Mouse (Mus musculus) intestine, postnatal 0 days (tissue): ENCODE results near the gene Il18. TPM values are rescaled to one million over a fixed set of nuclear protein-coding genes. Genes with fewer than 3 reads are reported as not detected.

Experiments used
- ATAC-seq: fragments of 200-750 bp; cut with Nextera tagmentation; 2 replicates; pipeline ENCODE4 v1.8.0; 2017; ENCODE audit warnings: mild to moderate bottlenecking, moderate TSS enrichment, moderate library complexity
- H3K27ac ChIP-seq: fragments of 300-500 bp; sonication (generic); 2 replicates; pipeline ENCODE4 v1.5.1; 2014; ENCODE audit warnings: mild to moderate bottlenecking, low read depth, low read length, moderate library complexity
- H3K27me3 ChIP-seq: fragments of 300-500 bp; sonication (generic); replicated peaks from 2 replicates; pipeline ENCODE4 v1.6.1; 2014; ENCODE audit warnings: low read length, mixed read lengths; ENCODE audit not compliant: control insufficient read depth, insufficient read depth
- H3K36me3 ChIP-seq: fragments of 300-500 bp; sonication (generic); 2 replicates; pipeline ENCODE4 v1.6.1; 2014; ENCODE audit warnings: mild to moderate bottlenecking, moderate library complexity; ENCODE audit not compliant: control insufficient read depth, insufficient read depth
- H3K4me1 ChIP-seq: fragments of 300-500 bp; sonication (generic); replicated peaks from 2 replicates; pipeline ENCODE4 v1.6.1; 2014; ENCODE audit warnings: antibody characterized with exemption, low read length, mixed read lengths; ENCODE audit not compliant: control insufficient read depth, insufficient read depth
- H3K4me2 ChIP-seq: fragments of 300-500 bp; sonication (generic); replicated peaks from 2 replicates; pipeline ENCODE4 v1.6.1; 2014; ENCODE audit warnings: low read depth, mild to moderate bottlenecking, moderate library complexity
- H3K4me3 ChIP-seq: fragments of 300-500 bp; sonication (generic); 2 replicates; pipeline ENCODE4 v1.5.1; 2014; ENCODE audit warnings: low read depth, low read length
- H3K9ac ChIP-seq: fragments of 300-500 bp; sonication (generic); 2 replicates; pipeline ENCODE4 v1.6.1; 2014; ENCODE audit warnings: mild to moderate bottlenecking, low read depth, low read length
- H3K9me3 ChIP-seq: fragments of 300-500 bp; sonication (generic); 2 replicates; pipeline ENCODE4 v1.6.1; 2016; ENCODE audit warnings: mixed run types; ENCODE audit not compliant: control insufficient read depth
- CTCF ChIP-seq: sonication (generic); IDR thresholded peaks from 2 replicates; pipeline ENCODE4 v1.5.1; 2016; ENCODE audit warnings: low read depth, mild to moderate bottlenecking, control low read depth, antibody characterized with exemption, moderate library complexity
- WGBS: fragments of 180-500 bp; shearing (Covaris S2); extraction: QIAGEN DNeasy Blood & Tissue Kit; methylation state at CpG from one replicate; pipeline ENCODE4 v1.1.7; 2014; 5-methylcytosine and 5-hydroxymethylcytosine counted together
- polyA plus RNA-seq: library from polyadenylated mRNA; unstranded; fragments of >200 nt; fragmentation: Nextera tagmentation; extraction: Ambion mirVana; gene quantifications from 2 replicates; pipeline ENCODE4 v1.2.1, GENCODE M21; 2015

Il18 gene
- polyA plus RNA-seq, 1 experiment from 2014 or later, result 57.3 TPM

- Histone ChIP-seq H3K4me1 (0 out of 2 replicates have a peak, but pooled peaks cover 5% of the 10 kb centered on the region), H3K36me3 (no peaks in the 10 kb centered on the region), H3K4me3 (no peak overlapping the region), H3K9me3 (no peaks in the 10 kb centered on the region), H3K27me3 (no peaks in the 10 kb centered on the region), H3K9ac (no peak overlapping the region), H3K4me2 (no peak overlapping the region), H3K27ac (no peak overlapping the region)
- TF ChIP-seq CTCF, result peak; percentile 68
- ATAC-seq, result no peak
- WGBS, result 31% methylated on average over 2 of the region's 2 CpGs
Measured at GRCm38 (mm10) chr9:50530890-50531289, 23.7 kb upstream of the Il18 start.

- H3K9me3 ChIP-seq, result no peaks in the 10 kb centered on the region
- ATAC-seq, result peak; percentile 44
- H3K4me2 ChIP-seq, result peak overlapping the region; percentile 3; the same call in 1 of the 2 replicates
- H3K4me1 ChIP-seq, result no peaks in the 10 kb centered on the region
- H3K27me3 ChIP-seq, result no peaks in the 10 kb centered on the region
- WGBS, result 62% methylated on average over 11 of the region's 11 CpGs
- no peak overlapping the region for H3K4me3 ChIP-seq
- H3K27ac ChIP-seq, result peak overlapping the region; percentile 54
- no peaks in the 10 kb centered on the region for H3K36me3 ChIP-seq
- H3K9ac ChIP-seq, result no peak overlapping the region
- no peak for TF ChIP-seq CTCF
Measured at GRCm38 (mm10) chr9:50533328-50533727, 21.3 kb upstream of the Il18 start.

GRCm38 (mm10) chr9:50533791-50534190 is 20.8 kb upstream of the Il18 start:
- ATAC-seq, result peak; percentile 67
- H3K4me1 ChIP-seq, result no peaks in the 10 kb centered on the region

GRCm38 (mm10) chr9:50535930-50536329 is 18.7 kb upstream of the Il18 start:
- Histone ChIP-seq H3K36me3 (no peaks in the 10 kb centered on the region), H3K27me3 (no peaks in the 10 kb centered on the region), H3K9ac (no peak overlapping the region), H3K27ac (no peak overlapping the region), H3K4me2 (no peak overlapping the region), H3K4me1 (no peaks in the 10 kb centered on the region), H3K4me3 (no peak overlapping the region), H3K9me3 (no peaks in the 10 kb centered on the region)
- 44% methylated on average over 5 of the region's 5 CpGs for WGBS
- no peak for ATAC-seq
- TF ChIP-seq CTCF, result no peak

More at GRCm38 (mm10) chr9:50533791-50534190, 20.8 kb upstream of the Il18 start:
- Histone ChIP-seq H3K27ac (peak overlapping the region; percentile 54; the same call in 1 of the 2 replicates), H3K36me3 (no peaks in the 10 kb centered on the region), H3K27me3 (no peaks in the 10 kb centered on the region), H3K4me3 (no peak overlapping the region), H3K9ac (no peak overlapping the region), H3K4me2 (0 out of 2 replicates have a peak overlapping the region, but pooled peaks have one; percentile 3), H3K9me3 (no peaks in the 10 kb centered on the region)
- 57% methylated on average over 3 of the region's 3 CpGs for WGBS
- no peak for TF ChIP-seq CTCF

GRCm38 (mm10) chr9:50536603-50537135 is 18.0 kb upstream of the Il18 start:
- Histone ChIP-seq H3K27ac (no peak overlapping the region; the same call in 1 of the 2 replicates), H3K4me1 (no peaks in the 10 kb centered on the region), H3K4me2 (no peak overlapping the region), H3K9ac (no peak overlapping the region), H3K4me3 (no peak overlapping the region), H3K36me3 (no peaks in the 10 kb centered on the region), H3K27me3 (no peaks in the 10 kb centered on the region), H3K9me3 (no peaks in the 10 kb centered on the region)
- 38% methylated on average over 7 of the region's 7 CpGs for WGBS
- no peak for TF ChIP-seq CTCF
- 0 out of 2 replicates have a peak, but pooled peaks have one; percentile 28 for ATAC-seq

GRCm38 (mm10) chr9:50537295-50537694 is 17.3 kb upstream of the Il18 start:
- ATAC-seq, result no peak
- no peak overlapping the region for H3K27ac ChIP-seq
- no peak overlapping the region for H3K4me3 ChIP-seq
- TF ChIP-seq CTCF, result no peak
- no peaks in the 10 kb centered on the region for H3K4me1 ChIP-seq
- H3K9me3 ChIP-seq, result no peaks in the 10 kb centered on the region
- WGBS, result 63% methylated on average over 4 of the region's 4 CpGs
- H3K36me3 ChIP-seq, result no peaks in the 10 kb centered on the region
- H3K9ac ChIP-seq, result no peak overlapping the region
- H3K27me3 ChIP-seq, result no peaks in the 10 kb centered on the region
- no peak overlapping the region for H3K4me2 ChIP-seq

- Histone ChIP-seq H3K4me2 (no peak overlapping the region), H3K9me3 (no peaks in the 10 kb centered on the region), H3K4me3 (no peak overlapping the region), H3K9ac (no peak overlapping the region), H3K27me3 (no peaks in the 10 kb centered on the region), H3K27ac (no peak overlapping the region), H3K4me1 (no peaks in the 10 kb centered on the region), H3K36me3 (no peaks in the 10 kb centered on the region)
- no peak for TF ChIP-seq CTCF
- WGBS, result 65% methylated on average over 7 of the region's 7 CpGs
- no peak for ATAC-seq
Measured at GRCm38 (mm10) chr9:50540170-50540569, 14.5 kb upstream of the Il18 start.
